Mouse (Mus musculus): ENCODE measurements around the gene Ina.
A peak's percentile ranks its signal among the peaks of the same experiment; 100 is the strongest.
"Not testable (repeated sequence)": the region's sequence is repeated elsewhere in the genome, so short reads cannot be mapped to it uniquely, and the experiment has no call there.

The Ina gene

DNA sequence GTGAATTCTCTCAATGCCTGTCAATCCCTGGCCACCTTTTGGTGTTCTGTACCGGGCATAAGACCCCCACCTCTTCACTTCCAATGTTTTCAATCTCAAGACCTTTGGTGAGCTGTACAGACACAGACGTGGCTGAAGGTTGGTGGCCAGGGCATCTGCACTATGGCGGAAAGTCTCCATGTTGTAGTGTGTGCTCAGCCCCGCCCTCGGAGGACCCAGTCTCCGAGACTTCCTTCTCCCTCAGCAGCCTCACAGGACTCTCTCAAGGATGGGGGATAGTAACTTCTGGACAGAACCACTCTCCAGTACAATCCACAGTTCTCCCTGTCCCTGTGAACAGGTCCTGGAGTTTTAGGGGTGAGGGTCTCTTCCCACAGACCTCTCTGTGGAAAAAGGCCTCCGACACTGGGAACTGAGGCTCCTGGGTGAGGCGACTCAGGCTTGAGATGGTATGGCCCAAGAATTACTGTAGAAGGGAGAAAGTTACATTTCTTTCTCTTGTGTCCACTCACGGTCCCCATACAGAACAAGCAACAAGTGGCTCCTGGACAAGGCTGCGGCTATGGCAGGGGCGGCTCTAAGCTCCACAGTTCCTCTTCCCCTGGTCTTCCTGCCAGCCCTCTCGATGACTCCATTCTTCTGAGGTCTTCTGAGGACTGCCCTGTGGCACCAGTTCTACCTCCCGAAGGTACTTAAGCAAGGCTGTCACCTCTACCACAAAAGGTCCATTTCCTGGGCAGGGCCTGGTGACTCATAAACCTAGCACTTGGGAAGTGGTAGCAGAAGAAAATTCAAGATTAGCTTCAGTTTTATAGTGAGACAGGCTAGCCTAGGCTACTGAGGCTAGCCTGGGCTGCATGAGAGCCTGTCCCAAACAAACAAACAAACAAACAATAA is 29.5 kb upstream of the Ina start:
- no peak for DNase-seq (ENCODE audit: low spot score in 2 of 2)

DNA sequence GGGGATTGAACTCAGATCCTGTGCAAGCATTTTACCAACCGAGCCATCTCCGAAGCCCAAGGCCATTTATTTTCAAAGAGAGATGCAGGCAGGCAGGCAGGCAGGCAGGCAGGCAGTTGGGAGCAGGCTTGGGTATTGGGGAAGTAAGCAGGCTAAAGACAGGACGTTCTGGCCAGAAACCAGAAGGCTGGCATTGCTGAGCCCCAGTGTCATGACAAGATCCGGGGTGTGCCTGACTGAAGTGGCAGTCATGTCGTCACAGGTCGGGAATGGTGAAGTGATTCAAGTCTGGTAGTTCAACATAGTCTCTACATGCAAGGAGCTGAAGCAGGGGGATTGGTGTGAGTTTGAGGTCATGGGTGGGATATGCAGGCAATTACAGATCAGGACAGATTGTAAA is 26.9 kb upstream of the Ina start:
- peak in 1 of 2 experiments; percentile 48 for DNase-seq (ENCODE audit: low spot score in 2 of 2)

DNA sequence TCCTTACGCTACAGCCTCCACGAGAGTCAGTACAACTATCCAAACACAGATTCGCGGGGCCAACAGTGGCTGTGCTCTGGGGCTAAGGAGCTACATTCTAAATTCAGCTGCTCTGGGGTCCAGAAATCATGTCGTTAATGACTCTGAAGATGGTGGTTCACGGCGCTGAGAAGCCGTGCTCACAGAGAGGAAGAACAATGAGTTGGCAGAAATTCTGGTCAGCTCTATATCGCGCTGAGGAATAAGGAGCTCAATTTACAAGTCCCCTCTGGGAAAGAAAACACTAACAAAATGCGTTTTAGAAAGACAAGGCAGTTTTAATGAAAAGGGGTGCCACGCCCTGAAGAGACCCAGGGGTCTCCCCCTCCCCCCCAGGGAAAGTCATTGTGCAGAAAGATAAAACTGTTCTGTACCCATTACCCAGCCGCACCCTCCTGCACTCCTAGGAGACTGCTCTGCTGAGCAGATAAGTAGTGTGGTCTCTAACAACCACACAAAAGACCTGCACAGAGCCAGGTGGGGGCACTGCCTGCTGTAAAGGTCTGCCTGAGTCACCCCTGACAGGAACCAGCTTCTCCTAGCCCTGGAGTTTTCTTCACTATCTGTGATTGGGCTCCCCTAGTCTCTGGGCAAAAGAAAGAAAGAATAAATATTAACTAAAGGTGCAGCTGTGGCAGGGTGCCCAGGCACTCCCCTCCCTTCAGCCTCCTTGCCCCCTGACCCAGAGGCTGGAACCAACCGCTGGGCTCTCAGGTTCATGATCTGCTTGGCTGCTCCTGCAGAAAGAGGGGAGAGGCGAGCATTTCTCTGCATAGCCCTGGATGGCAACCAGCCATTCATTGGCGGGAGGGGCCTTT is 26.0 kb upstream of the Ina start:
- DNase-seq (ENCODE audit: low spot score in 2 of 2): peak; percentile 48 to 62

DNA sequence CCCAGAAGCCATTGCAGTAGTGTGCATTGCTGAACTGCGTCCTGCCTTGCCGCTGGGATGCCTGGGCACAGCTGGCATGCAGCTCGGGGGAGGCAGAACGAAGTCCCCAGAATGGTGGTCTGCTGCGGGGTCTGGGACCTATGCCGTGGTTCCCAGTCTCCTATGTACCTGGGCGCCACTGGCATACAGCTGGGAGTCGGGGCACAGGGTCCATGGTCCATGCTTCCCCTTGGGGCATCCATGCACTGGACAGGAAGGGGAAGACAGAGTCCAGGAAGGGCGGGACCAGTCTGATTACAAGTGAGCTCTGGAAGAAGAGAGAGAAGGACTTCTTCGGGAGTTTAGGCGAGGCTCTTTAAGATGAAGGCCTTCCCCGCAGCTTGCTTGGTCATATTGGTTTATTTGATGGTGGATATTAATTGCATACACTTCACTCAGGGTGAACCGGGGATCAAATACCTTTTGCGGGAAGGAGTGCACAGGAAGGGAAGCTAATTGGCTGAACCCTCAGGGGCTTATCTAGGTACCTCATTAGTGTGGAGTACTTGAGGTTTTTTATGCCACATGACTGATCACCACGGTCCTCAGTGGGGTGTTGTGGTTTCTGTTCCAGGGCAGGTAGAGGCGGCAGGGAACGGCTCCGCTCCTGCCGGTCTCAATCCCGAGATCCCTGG is 24.9 kb upstream of the Ina start:
- DNase-seq (ENCODE audit: low spot score in 2 of 2): no peak

DNA sequence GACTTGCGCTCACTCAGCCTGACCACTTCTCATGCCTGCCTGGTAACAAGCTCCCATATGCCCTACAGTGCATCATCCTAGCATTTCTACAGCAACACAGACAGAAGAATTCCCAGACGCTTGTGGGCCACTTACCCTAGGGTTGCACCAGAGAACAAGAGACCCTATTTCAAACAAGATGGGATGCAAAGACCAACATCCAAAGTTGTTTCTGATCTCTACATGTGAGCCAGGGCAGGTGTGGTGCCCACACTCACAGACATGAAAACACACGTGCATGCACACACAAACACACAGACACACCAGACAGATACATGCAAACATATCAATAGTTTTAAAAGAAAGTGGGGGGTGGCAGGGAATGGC is 24.4 kb upstream of the Ina start:
- DNase-seq (ENCODE audit: low spot score in 2 of 2): no peak

DNA sequence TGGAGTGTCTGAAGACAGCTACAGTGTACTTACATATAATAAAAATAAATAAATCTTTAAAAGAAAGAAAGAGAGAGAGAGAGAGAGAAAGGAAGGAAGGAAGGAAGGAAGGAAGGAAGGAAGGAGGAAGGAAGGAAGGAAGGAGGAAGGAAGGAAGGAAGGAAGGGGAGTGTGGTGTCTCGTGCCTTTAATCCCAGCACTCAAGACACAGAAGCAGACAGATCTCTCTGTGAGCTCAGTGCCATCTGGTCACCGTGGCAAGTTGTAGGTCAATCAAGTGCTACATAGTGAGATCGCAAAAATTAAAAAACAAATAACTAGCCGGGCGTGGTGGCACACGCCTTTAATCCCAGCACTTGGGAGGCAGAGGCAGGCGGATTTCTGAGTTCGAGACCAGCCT is 23.9 kb upstream of the Ina start:
- DNase-seq (ENCODE audit: low spot score in 2 of 2): not testable (repeated sequence)

DNA sequence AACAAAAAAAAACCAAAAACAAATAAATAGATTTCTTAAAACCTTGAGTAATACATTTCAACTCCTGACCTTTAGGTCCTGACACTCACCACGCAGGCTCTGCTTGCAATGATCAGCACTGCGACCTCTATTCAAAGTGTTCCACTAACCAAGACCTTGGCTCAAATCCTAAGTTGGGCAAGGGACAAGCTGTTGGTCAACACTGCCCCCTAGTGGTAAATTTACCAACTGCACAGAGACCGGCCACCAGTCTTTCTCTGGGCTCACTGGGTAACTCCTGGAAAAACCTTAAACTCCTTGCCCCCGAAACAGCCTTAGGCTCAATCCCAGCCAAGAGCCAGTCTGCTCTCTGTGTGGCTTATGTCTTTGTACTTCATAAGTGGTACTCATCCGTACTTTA is 23.4 kb upstream of the Ina start:
- DNase-seq (ENCODE audit: low spot score in 2 of 2): peak; percentile 65 to 76

DNA sequence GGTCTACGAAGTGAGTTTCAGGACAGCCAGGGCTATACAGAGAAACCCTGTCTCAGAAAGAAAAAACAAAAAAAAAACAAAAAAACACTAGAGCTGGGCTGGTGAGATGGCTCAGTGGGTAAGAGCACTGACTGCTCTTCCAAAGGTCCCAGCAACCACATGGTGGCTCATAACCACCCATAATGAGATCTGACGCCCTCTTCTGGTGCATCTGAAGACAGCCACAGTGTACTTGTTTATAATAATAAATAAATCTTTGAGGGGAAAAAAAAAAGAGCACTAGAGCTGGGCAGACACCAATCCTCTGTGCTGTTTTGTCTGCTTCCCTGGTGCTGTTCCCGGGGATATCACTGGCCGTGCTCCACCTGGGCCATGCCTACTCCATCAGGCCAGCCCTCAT is 22.2 kb upstream of the Ina start:
- DNase-seq (ENCODE audit: low spot score in 2 of 2): not testable (repeated sequence)

DNA sequence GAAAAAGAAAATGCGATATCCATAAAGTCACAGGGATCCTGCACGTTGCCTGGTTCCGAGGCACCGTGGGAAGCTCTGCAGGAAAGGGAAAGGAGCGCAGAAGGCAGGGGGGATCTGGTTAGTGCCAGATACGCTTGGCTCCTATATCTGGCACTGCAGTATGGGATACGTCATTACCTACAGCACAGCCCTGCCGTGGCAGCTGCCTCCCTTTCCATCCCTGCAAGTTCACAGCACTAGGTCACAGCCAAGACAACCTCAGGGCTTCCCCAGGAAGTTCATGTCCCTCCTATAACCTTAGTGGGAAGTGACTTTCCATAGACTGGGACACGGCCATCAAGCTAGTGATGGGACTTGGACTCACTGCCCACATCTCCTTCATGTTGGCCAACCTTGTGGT is 18.4 kb upstream of the Ina start:
- no peak for DNase-seq (ENCODE audit: low spot score in 2 of 2)

DNA sequence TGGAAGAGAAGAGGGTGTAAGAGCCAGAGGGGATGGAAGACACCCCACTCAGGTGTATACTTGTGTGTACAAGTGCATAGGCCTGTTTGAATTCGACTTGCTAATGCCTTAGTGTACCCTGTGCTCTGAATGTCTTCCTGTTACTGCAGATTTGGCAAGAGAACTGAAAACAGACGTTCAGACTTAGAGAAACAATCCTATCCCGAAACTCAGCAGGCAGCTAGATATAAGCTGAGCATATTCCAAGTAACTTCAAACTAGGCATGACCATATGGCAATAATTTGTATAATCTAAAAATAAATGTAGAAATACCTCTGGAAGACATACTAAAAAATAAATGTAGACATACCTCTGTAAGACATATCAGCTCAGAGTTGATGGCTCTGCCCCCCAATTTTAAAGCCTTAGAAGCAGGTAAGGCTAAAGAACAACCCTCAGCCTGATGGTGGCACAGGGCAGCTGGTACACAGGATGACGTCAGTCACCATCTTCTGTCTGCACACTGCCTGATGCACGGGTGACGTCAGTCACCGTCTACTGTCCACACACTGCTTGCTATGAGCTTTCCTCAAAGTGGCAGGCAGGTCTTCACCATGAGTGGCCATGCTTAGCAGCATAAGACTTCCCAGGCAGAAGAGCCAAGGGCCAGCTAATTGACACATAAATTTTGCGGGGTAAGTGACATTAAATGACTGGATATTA is 16.2 kb upstream of the Ina start:
- DNase-seq (ENCODE audit: low spot score in 2 of 2): no peak

DNA sequence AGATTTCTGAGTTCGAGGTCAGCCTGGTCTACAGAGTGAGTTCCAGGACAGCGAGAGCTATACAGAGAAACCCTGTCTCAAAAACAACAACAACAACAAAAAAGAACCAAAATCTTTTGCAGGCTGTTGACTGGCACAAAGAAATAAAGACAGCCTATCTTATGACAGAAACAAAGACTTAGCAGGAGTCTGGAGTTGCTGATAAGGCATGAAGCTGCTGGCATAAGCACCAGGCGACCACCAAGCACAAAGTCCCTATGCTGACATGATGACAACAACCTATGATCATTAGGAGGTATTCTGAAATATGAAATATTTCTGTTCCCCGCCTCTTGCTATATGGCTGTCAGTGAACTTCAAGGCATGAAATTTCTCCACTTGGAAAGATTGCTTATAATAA is 15.5 kb upstream of the Ina start:
- no peak for DNase-seq (ENCODE audit: low spot score in 2 of 2)

DNA sequence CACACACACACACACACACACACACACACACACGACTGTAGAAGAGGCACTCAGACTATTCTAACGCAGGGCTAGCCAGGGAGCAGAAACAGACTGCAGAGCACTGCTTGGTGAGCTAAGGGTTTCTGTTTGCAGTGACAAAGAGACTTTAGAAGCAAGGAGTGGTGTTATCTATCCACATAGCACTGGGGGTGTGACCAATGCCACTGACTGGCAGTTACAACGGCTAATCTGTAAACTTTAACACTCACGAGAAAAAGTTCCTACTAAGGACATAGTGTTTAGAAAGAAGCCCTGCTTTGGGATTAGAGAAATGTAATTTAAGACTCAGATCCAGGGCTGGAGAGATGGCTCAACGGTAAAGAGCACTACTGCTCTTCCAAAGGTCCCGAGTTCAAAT is 14.7 kb upstream of the Ina start:
- DNase-seq (ENCODE audit: low spot score in 2 of 2): peak in 1 of 2 experiments; percentile 6

DNA sequence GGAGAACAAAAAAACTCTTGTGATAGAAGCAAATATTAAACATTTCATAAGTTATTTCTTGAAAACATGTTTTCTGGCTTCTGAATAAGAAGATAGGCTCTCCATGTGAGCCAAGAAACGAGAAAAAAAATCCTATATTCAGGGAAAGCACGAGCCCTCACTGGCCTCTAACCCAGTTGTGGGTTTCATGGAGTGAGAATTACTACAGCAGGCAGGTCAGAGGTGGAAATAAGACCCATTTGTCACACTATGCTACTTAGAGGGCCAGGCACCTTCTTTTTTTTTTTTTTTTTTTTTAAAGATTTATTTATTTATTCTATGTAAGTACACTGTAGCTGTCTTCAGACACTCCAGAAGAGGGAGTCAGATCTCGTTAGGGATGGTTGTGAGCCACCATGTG is 14.1 kb upstream of the Ina start:
- DNase-seq (ENCODE audit: low spot score in 2 of 2): not testable (repeated sequence)

DNA sequence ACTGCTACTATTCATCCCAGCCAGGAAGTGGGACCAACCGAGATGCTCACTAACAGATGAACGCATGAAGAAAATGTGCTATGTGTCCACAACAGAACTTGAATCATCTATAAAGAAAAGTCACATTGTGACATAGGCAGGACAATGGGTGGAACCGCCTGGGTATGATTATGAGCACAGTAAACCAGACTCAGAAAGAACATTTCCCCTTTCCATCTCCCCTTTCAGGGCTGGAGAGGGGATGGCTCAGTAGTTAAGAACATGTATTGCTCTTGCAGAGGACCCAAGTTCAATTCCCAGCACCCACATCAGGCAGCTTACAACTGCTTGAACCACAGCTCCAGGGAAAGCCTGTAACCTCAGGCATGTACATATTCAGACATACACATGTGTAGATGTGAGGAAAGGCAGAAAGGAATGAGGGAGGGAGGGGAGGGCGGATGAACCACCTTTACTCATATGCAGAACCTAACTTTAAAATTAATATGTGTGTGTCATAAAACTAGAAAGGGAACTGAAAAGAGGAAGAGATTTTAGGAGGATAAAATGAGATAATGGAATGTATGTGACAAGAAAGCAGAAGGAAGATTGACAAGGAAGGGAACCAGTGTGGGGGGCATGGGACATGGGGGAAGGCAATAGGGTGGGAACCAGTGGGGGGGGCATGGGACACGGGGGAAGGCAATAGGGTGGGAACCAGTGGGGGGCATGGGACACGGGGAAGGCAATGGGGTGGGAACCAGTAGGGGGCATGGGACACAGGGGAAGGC is 10.6 kb upstream of the Ina start:
- DNase-seq (ENCODE audit: low spot score in 2 of 2): no peak

DNA sequence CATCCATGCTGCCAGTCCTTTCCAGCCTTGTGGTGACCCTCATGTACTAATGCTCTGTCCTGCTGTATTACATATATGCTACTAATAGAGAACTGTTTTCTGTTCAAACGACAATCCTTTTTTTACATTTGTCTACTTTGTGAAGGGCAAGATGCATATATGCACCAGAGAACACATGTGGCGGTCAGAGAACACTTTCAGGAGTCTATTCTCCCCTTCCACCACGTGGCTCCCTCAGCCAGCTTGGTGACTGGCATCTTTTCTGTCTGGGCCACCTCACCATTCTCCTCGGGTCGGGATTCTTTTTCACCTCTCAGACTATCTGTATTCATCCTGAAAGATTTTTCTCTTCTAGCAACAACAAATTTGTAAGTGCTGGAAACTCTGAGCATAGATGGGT is 8.6 kb upstream of the Ina start:
- no peak for DNase-seq (ENCODE audit: low spot score in 2 of 2)

DNA sequence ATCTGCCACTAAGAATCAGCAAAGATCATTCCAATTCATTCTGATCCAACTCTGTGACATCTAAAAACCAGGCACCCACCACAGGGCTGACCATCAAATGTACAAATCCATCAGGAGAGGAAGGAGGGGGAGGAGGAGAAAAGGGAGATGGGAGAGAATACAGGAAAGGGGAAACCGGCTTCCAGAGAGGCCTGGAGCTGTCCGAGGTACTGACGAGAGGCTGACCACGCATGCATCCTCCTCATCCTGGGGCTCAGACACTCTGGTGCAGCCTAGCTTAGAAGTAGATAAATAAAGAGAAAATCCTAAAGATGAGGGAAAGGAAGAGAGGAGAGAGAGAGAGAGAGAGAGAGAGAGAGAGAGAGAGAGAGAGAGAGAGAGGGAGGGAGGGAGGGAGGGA is 8.2 kb upstream of the Ina start:
- DNase-seq (ENCODE audit: low spot score in 2 of 2): no peak

DNA sequence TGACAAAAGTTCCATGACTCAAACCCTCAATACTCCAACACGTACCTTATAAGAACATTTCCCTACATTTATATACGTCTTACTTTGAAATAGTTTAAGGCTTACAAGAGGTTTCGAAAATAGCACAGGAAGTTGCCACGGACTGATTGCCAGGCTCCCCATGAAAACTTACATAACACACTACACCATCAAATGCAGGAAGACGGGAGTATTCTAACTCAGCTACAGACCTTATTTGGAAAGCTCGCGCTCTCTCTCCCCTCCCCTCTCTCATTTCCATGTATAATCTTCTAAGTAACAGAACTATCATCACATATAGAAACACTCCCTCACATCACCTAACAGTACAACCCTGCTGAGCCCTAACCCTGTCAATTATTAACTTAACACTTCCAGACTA is 5.1 kb upstream of the Ina start:
- no peak for DNase-seq (ENCODE audit: low spot score in 2 of 2)

DNA sequence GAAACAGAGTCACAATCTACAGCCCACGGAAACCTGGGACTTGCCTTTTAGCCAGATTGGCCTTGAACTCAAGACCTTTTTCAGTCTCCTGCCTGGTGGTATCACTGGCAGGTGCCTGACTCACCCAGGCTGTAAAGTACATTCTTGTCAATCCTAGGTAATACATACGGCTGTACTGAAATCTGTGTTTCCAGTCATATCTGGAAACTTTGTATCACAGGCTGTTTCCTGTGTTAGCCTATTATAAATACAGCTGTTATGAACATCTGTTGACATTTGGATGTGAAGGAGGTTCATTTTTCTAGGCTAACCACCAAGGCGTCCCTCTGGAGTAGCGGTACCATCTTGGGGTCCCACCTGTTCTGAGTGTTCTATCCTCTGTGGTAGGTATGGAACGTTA is 4.6 kb upstream of the Ina start:
- no peak for DNase-seq (ENCODE audit: low spot score in 2 of 2)

DNA sequence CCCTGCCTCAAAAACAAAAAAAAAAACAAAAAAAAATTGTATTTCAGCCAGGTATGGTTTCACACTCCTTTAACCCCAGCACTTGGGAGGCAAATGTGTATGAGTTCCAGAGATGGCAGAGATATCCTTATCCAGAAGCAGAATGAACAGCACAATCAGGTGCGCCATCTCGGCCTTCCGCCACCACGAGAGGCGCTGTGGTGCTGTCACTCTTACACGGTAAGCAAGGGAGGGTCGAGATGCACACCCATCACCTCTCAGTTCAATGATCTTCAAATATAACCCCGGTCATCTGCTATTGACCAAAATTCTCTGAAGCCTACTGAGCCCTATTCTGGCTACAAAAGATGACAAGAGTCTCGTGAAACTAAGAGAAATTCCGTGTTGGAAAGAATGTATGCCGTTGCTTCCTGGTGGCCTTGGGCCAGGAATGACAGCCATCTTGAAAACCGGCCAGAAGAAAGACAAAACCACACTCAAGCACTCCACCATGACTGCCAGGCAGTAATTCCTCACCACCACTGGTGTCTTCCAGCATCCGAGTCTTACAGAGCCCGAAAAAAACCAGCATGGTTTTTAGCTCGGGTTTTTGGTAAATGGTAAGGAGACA is 1.9 kb upstream of the Ina start:
- DNase-seq (ENCODE audit: low spot score in 2 of 2): no peak

DNA sequence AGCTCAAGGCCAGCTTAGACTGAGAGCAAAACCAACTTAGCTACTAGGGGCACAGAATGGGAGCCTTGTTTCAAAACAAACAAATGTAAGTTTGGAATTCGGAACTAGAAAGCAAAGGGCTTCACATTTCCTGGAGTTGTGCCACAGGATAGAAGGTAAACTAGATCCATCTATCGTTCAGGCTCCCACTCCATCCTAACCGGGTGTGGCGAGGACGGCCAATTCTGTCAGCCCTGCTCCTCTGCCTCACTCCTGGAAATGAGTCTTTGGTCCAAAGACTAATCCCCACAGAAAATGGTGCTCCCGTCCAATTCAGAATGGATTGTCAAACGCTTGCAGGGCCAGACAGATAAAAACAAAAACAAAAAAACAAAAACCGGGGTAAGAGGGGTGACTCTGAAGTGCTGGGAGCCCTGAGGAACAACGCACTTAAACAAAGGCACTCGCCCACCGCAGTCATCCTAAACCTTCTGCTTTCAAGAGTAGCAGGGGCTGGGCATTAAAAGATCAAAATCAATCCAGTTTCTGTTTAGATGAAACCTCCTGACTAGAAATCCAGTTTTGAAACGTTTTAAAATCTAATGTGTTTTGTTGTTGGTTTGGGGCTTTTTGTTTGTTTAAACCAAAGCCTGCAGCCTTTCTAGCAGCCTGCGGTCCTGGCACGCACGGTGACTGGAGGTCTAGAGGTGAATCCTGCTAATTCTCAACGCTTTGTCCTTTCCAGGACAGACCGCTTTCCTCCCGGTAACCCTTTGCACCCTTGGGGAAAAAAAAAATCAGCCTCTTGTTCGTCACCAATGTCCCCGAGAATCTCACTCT is 949 bp upstream of the Ina start:
- DNase-seq (ENCODE audit: low spot score in 2 of 2): no peak
